Mouse (Mus musculus): ENCODE results near the gene Ap5z1. TPM values are rescaled to one million over a fixed set of nuclear protein-coding genes. Genes with fewer than 3 reads are reported as not detected.
A peak's percentile ranks its signal among the peaks of the same experiment; 100 is the strongest.

Gene Ap5z1
- polyA plus RNA-seq, 1 experiment from 2014 or later = 12.0 TPM

DNA sequence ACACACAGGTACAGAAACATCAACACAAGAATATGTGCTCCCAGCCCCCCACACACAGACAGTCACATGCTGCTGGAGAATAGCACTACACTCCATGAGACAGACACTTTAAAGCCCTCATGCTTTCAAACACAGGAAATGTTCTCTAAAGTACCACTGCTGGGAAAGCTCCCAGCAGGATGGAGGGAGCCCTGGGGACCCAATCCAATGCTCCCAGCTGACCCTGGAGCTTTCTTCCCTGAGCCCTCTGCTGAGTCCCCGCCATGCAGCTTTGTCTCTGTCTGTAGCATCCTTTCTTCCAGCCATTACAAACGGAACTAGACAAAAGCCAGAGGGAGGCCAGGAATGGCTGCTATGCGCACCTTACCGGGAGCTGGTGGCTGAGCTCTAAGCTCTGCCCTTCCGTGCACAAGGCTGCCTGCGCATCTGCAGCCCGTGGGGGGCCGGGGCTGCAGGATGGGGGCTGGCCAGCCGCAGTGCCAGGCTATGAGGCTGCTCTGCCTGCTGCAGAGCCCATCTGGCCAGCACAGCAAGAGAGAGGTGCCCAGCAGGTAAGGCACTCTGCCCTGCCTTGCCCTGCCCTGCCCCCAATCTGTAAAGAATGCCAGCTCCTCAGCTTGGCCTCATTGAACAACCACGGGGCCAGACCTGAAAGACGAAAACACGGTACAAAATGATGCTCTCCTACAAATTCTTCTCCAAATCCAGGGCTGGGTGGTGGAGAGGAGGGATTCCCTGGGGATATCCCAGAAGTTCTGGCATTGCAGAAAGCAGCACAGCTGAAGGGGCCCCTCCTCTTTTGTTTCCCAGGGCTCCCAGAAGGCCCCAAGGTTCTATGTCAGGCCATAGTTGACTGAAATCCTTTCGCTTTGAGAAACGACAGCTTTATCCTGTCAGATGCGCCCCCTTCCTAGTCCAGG is 45.7 kb downstream of the Ap5z1 start:
- H3K36me3 ChIP-seq (ENCODE audit: control insufficient read depth, insufficient read depth, low read length) = no peaks in the 10 kb centered on the region

DNA sequence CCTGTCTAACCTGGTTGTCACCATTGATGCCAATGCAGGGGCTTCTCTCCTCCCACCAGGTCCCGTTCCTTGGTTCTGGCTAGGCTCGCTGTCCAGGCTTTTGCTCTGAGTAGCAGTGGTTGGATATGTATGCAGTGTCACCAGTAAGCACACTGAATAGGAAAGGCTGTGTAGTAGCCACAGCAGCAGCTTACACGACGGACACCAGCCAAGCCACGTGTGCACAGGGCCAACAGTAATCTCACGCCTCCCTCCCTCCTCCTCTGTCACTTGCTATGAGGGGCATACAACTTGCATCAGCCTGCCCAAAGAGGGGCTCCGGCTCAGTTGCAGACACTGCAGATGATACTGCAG is 46.3 kb downstream of the Ap5z1 start:
- Histone ChIP-seq H3K36me3 (ENCODE audit: control insufficient read depth, insufficient read depth, low read length) (no peaks in the 10 kb centered on the region), H3K4me1 (ENCODE audit: control insufficient read depth, insufficient read depth, low read length) (peaks cover 11% of the 10 kb centered on the region), H3K4me3 (ENCODE audit: low read depth, low read length) (no peak overlapping the region), H3K27me3 (ENCODE audit: control insufficient read depth, insufficient read depth, low read length) (no peaks in the 10 kb centered on the region), H3K9me3 (ENCODE audit: control insufficient read depth, low read length) (no peaks in the 10 kb centered on the region), H3K27ac (ENCODE audit: low read depth, low read length) (peak overlapping the region; percentile 14; the same call in 1 of the 2 replicates), H3K4me2 (ENCODE audit: low read depth) (no peak overlapping the region), H3K9ac (ENCODE audit: low read length) (peak overlapping the region; percentile 18)
- ATAC-seq (ENCODE audit: insufficient read depth, low FRiP score, low TSS enrichment) (no peak), DNase-seq (ENCODE audit: low spot score) (no peak)
- 62% methylated on average over 7 of the region's 7 CpGs for WGBS

More for the DNA sequence above, 45.7 kb downstream of the Ap5z1 start:
- DNase-seq (ENCODE audit: low spot score) (no peak), ATAC-seq (ENCODE audit: insufficient read depth, low FRiP score, low TSS enrichment) (no peak)
- H3K9me3 ChIP-seq (ENCODE audit: control insufficient read depth, low read length) = no peaks in the 10 kb centered on the region
- peak overlapping the region; percentile 35 for H3K27ac ChIP-seq (ENCODE audit: low read depth, low read length)
- H3K27me3 ChIP-seq (ENCODE audit: control insufficient read depth, insufficient read depth, low read length) = no peaks in the 10 kb centered on the region
- peak overlapping the region; percentile 16 for H3K4me2 ChIP-seq (ENCODE audit: low read depth)
- H3K4me1 ChIP-seq (ENCODE audit: control insufficient read depth, insufficient read depth, low read length) = peaks cover 11% of the 10 kb centered on the region
- H3K4me3 ChIP-seq (ENCODE audit: low read depth, low read length) = no peak overlapping the region
- WGBS = 16% methylated on average over 15 of the region's 15 CpGs
- H3K9ac ChIP-seq (ENCODE audit: low read length) = peak overlapping the region; percentile 49

DNA sequence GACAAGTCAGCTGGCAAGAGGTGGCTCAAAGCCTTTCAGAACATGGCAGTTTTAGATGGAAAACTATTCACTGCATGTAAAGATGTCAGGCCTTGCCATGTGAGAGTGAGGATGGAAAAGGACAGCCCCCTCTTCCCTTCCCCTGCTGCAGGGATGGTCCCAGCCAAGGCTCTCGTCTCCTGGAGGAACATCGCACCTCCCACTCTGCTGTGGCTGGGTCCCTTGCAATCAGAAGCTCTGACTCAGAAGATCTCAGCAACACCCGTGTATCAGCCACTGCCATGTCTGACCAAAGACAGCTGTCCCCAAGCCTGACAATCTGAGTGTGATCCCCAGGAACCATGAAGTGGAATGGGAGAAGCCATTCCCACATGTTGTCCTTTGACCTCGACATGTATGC is 48.4 kb downstream of the Ap5z1 start:
- DNase-seq (ENCODE audit: low spot score) (no peak), ATAC-seq (ENCODE audit: insufficient read depth, low FRiP score, low TSS enrichment) (no peak)
- Histone ChIP-seq H3K9ac (ENCODE audit: low read length) (no peak overlapping the region), H3K9me3 (ENCODE audit: control insufficient read depth, low read length) (no peaks in the 10 kb centered on the region), H3K36me3 (ENCODE audit: control insufficient read depth, insufficient read depth, low read length) (no peaks in the 10 kb centered on the region), H3K27ac (ENCODE audit: low read depth, low read length) (no peak overlapping the region), H3K4me3 (ENCODE audit: low read depth, low read length) (no peak overlapping the region), H3K27me3 (ENCODE audit: control insufficient read depth, insufficient read depth, low read length) (no peaks in the 10 kb centered on the region), H3K4me1 (ENCODE audit: control insufficient read depth, insufficient read depth, low read length) (peaks cover 11% of the 10 kb centered on the region), H3K4me2 (ENCODE audit: low read depth) (no peak overlapping the region)
- 84% methylated on average over 4 of the region's 4 CpGs for WGBS

DNA sequence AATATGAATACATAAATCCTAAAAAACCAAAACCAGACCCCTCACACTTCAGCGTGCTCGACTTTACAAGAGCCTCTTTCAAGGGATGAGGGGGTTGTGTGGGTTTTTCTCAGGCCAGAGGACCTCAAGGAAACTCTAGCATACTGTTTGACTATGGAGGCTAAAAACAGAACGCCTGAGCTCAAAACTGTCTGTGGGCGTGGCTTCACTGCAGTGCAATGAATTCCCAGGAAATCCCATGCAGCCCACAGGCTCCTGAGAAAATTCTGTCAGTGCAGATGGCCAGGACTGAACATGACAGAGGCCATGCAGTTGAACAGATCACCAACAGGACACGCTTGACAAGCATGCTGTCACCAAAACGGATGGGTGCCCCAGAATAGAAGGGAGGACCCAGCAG is 55.2 kb downstream of the Ap5z1 start:
- ATAC-seq (ENCODE audit: insufficient read depth, low FRiP score, low TSS enrichment) = no peak
- Histone ChIP-seq H3K9ac (ENCODE audit: low read length) (no peak overlapping the region), H3K27ac (ENCODE audit: low read depth, low read length) (no peak overlapping the region), H3K4me3 (ENCODE audit: low read depth, low read length) (no peak overlapping the region), H3K36me3 (ENCODE audit: control insufficient read depth, insufficient read depth, low read length) (no peaks in the 10 kb centered on the region), H3K4me2 (ENCODE audit: low read depth) (no peak overlapping the region), H3K4me1 (ENCODE audit: control insufficient read depth, insufficient read depth, low read length) (no peaks in the 10 kb centered on the region), H3K9me3 (ENCODE audit: control insufficient read depth, low read length) (no peaks in the 10 kb centered on the region), H3K27me3 (ENCODE audit: control insufficient read depth, insufficient read depth, low read length) (no peaks in the 10 kb centered on the region)
- DNase-seq (ENCODE audit: low spot score) = no peak
- 68% methylated on average over 6 of the region's 6 CpGs for WGBS

DNA sequence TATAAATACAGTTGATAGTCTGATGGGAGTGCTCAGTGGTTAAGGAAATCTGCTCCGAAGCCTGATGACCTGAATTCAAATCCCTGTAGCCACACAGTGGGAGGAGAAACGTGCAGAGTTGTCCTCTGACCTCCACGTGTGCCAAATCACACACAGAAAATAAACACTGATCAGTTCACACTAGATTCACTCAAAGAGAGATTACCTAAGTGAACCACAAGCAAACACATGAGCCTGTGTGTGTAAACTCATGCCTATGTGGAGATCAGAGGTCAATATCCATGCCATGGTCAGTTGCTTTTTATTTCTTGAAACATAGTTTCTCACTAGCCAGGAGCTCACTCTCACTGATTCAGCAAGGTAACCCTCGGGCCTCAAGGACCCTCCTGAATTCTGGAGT is 56.6 kb downstream of the Ap5z1 start:
- ATAC-seq (ENCODE audit: insufficient read depth, low FRiP score, low TSS enrichment) = no peak
- Histone ChIP-seq H3K36me3 (ENCODE audit: control insufficient read depth, insufficient read depth, low read length) (no peaks in the 10 kb centered on the region), H3K27ac (ENCODE audit: low read depth, low read length) (no peak overlapping the region), H3K4me3 (ENCODE audit: low read depth, low read length) (no peak overlapping the region), H3K4me1 (ENCODE audit: control insufficient read depth, insufficient read depth, low read length) (no peaks in the 10 kb centered on the region), H3K27me3 (ENCODE audit: control insufficient read depth, insufficient read depth, low read length) (no peaks in the 10 kb centered on the region), H3K4me2 (ENCODE audit: low read depth) (no peak overlapping the region), H3K9me3 (ENCODE audit: control insufficient read depth, low read length) (no peaks in the 10 kb centered on the region), H3K9ac (ENCODE audit: low read length) (no peak overlapping the region)
- no peak for DNase-seq (ENCODE audit: low spot score)
- 84% methylated on average over 4 of the region's 4 CpGs for WGBS

DNA sequence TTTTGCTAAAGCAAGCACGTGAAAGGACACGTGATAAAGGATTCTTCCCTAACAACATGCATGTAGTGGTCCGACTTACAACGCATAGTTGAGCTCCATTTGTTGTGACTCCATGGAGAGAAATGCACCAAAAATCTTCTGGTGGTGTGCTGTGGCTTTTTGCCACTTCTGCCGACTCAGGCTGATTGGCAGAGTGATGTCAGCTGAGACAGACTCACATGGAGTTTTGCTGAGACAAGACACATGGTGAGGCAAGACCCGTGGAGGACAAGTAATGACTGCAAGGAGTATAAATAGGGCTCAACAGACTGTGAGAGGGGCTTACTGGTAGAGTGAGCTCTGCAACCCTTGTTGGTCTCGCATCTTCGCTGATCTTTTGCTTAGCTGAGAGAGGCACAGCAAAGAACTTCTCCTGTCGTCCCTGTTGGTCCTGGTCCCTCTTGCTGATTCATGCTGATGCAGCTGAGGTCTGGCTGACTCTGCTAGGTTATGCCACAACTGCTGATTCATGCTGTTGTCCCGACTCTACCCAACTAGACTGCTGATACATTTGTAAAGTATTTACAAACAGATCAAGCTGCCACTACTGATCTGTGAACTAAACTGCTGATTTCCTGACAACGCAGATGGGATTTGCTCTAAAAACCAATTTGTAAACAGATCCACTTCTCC is 57.6 kb downstream of the Ap5z1 start:
- ATAC-seq (ENCODE audit: insufficient read depth, low FRiP score, low TSS enrichment) (no peak), DNase-seq (ENCODE audit: low spot score) (no peak)
- Histone ChIP-seq H3K36me3 (ENCODE audit: control insufficient read depth, insufficient read depth, low read length) (no peaks in the 10 kb centered on the region), H3K9ac (ENCODE audit: low read length) (no peak overlapping the region), H3K4me2 (ENCODE audit: low read depth) (no peak overlapping the region), H3K9me3 (ENCODE audit: control insufficient read depth, low read length) (no peaks in the 10 kb centered on the region), H3K27me3 (ENCODE audit: control insufficient read depth, insufficient read depth, low read length) (no peaks in the 10 kb centered on the region), H3K27ac (ENCODE audit: low read depth, low read length) (no peak overlapping the region), H3K4me3 (ENCODE audit: low read depth, low read length) (no peak overlapping the region), H3K4me1 (ENCODE audit: control insufficient read depth, insufficient read depth, low read length) (no peaks in the 10 kb centered on the region)
- WGBS = 86% methylated on average over 11 of the region's 11 CpGs

DNA sequence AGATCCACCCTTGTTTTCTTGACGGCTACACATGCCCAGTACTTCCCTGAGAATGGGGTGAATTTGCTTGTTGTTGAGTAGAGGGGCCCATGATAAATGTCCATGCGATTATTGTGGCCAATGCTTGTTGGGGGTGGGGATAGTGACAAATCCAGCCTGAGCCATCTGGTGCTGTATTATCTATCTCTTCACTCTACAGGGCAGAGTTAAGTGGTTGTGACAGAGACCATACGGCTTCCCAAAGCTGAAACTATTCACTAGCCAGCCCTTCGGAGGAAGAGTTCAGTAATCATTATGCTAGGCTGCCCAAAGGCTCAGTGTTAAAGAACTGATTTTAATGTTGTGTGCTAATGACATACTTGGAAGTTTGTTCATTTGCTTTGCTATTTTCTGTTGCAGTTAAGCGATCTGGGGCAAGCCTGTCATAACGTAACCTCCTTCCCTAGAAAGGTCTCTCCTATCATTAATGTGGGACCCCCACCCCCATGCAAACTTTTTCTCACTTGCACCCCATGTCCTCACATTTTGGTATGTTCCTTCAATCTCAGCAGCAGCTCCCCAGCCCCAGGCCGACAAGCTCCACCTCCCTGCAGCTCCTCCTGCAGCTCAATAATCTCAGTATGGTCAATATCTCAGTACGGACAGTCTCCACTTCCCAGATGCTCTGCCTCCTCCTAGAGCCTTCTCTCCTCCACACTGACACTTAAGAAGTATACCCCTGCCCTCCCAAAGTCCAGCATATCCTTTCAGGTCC is 61.1 kb downstream of the Ap5z1 start:
- Histone ChIP-seq H3K27me3 (ENCODE audit: control insufficient read depth, insufficient read depth, low read length) (no peaks in the 10 kb centered on the region; the same call in 1 of the 2 replicates), H3K4me2 (ENCODE audit: low read depth) (no peak overlapping the region), H3K9me3 (ENCODE audit: control insufficient read depth, low read length) (no peaks in the 10 kb centered on the region), H3K4me1 (ENCODE audit: control insufficient read depth, insufficient read depth, low read length) (no peaks in the 10 kb centered on the region), H3K4me3 (ENCODE audit: low read depth, low read length) (no peak overlapping the region), H3K36me3 (ENCODE audit: control insufficient read depth, insufficient read depth, low read length) (no peaks in the 10 kb centered on the region), H3K9ac (ENCODE audit: low read length) (no peak overlapping the region), H3K27ac (ENCODE audit: low read depth, low read length) (no peak overlapping the region)
- 76% methylated on average over 8 of the region's 8 CpGs for WGBS
- DNase-seq (ENCODE audit: low spot score) (no peak), ATAC-seq (ENCODE audit: insufficient read depth, low FRiP score, low TSS enrichment) (no peak)

All from neural tube, embryonic 11.5 days (tissue).